Mouse (Mus musculus) neural tube, embryonic 15.5 days (tissue): Measurements from ENCODE around the gene 2900026A02Rik. TPM values are rescaled to one million over a fixed set of nuclear protein-coding genes. Genes with fewer than 3 reads are reported as not detected.

ENCODE experiments used
- ATAC-seq: fragments of 200-750 bp; cut with Nextera tagmentation; 2 replicates; pipeline ENCODE4 v1.8.0; 2017; ENCODE audit warnings: mild to moderate bottlenecking, moderate TSS enrichment, moderate library complexity; ENCODE audit not compliant: low FRiP score
- H3K27ac ChIP-seq: fragments of 300-500 bp; sonication (generic); replicated peaks from 2 replicates; pipeline ENCODE4 v1.5.1; 2015; ENCODE audit warnings: mild to moderate bottlenecking, inconsistent platforms
- H3K27me3 ChIP-seq: fragments of 300-500 bp; sonication (generic); replicated peaks from 2 replicates; pipeline ENCODE4 v1.6.1; 2015; ENCODE audit warnings: inconsistent platforms
- H3K36me3 ChIP-seq: fragments of 300-500 bp; sonication (generic); 2 replicates; pipeline ENCODE4 v1.6.1; 2015; ENCODE audit warnings: inconsistent platforms
- H3K4me1 ChIP-seq: fragments of 300-500 bp; sonication (generic); 2 replicates; pipeline ENCODE4 v1.6.1; 2015; ENCODE audit warnings: inconsistent platforms
- H3K4me2 ChIP-seq: fragments of 300-500 bp; sonication (generic); 2 replicates; pipeline ENCODE4 v1.6.1; 2015; ENCODE audit warnings: inconsistent platforms, mild to moderate bottlenecking, moderate library complexity
- H3K4me3 ChIP-seq: fragments of 300-500 bp; sonication (generic); replicated peaks from 2 replicates; pipeline ENCODE4 v1.5.1; 2015; ENCODE audit warnings: mild to moderate bottlenecking, inconsistent platforms
- H3K9ac ChIP-seq: fragments of 300-500 bp; sonication (generic); replicated peaks from 2 replicates; pipeline ENCODE4 v1.6.1; 2015; ENCODE audit warnings: mild to moderate bottlenecking, inconsistent platforms
- H3K9me3 ChIP-seq: fragments of 300-500 bp; sonication (generic); replicated peaks from 2 replicates; pipeline ENCODE4 v1.6.1; 2016; ENCODE audit warnings: inconsistent platforms
- WGBS: fragments of 180-500 bp; shearing (Covaris S2); methylation state at CpG from one replicate; pipeline ENCODE4 v1.1.7; 2015; ENCODE audit warnings: mixed read lengths; 5-methylcytosine and 5-hydroxymethylcytosine counted together
- polyA plus RNA-seq: library from polyadenylated mRNA; unstranded; fragments of >200 nt; fragmentation: Nextera tagmentation; extraction: Ambion mirVana; gene quantifications from 2 replicates; pipeline ENCODE4 v1.2.1, GENCODE M21; 2015

The 2900026A02Rik gene
- polyA plus RNA-seq, 1 experiment from 2014 or later: 3.0 TPM

DNA sequence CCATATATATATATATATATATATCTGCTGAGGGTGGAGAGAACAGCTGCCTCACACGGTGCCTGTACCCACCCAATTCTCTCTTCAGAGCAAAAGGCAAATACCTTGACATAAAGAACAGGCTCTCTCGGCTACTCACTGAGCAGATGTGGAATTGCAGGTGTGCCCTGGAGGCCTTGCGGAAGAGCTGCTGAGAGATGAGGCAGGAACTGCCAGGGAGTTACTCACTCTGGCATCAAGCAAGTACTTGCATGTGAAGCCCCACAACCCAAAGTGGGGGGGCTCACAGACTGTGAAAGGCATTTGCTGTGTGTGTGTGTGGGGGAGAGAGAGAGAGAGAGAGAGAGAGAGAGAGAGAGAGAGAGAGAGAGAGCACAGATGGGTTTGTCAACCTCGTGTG, 92.6 kb downstream of the 2900026A02Rik start:
- WGBS: 69% methylated on average over 4 of the region's 4 CpGs
- ATAC-seq: no peak

GRCm38 (mm10) chr5:113126476-113126875, 94.6 kb downstream of the 2900026A02Rik start:
- ATAC-seq: no peak
- Histone ChIP-seq H3K27me3 (no peaks in the 10 kb centered on the region), H3K4me2 (no peak overlapping the region), H3K36me3 (no peaks in the 10 kb centered on the region), H3K9me3 (no peaks in the 10 kb centered on the region), H3K9ac (no peak overlapping the region), H3K4me3 (no peak overlapping the region), H3K4me1 (peaks cover 12% of the 10 kb centered on the region), H3K27ac (no peak overlapping the region)
- WGBS: 95% methylated on average over 12 of the region's 12 CpGs

More for the DNA sequence above, 92.6 kb downstream of the 2900026A02Rik start:
- Histone ChIP-seq H3K9me3 (no peaks in the 10 kb centered on the region), H3K9ac (no peak overlapping the region), H3K4me2 (no peak overlapping the region), H3K4me3 (no peak overlapping the region), H3K36me3 (no peaks in the 10 kb centered on the region), H3K27me3 (no peaks in the 10 kb centered on the region), H3K27ac (no peak overlapping the region), H3K4me1 (peaks cover 12% of the 10 kb centered on the region)

DNA sequence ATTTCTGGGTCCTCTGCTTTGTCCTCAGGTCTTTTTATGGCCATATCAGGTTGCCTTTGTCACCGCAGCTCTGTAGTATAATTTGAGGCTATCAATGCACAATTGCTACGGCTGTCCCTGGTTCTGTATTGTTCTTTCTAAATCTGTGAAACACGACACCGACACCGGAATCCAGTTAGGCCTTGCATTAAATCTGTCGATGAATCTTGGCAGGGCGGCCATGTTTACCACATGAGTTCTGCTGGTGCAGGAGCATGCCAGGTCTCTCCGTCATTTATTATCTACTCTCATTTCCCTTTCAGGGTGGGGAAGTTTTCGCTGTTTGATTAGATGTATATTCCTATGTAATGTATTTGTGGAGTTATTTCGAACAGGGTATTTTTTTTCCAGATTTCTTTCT, 97.3 kb downstream of the 2900026A02Rik start:
- Histone ChIP-seq H3K4me3 (no peak overlapping the region), H3K4me2 (no peak overlapping the region), H3K27ac (no peak overlapping the region), H3K36me3 (no peaks in the 10 kb centered on the region), H3K4me1 (peaks cover 32% of the 10 kb centered on the region), H3K9ac (no peak overlapping the region), H3K27me3 (no peaks in the 10 kb centered on the region), H3K9me3 (no peaks in the 10 kb centered on the region)
- ATAC-seq: no peak
- 59% methylated on average over 10 of the region's 10 CpGs for WGBS

- no peak overlapping the region for H3K4me3 ChIP-seq
- no peak overlapping the region for H3K4me2 ChIP-seq
- no peaks in the 10 kb centered on the region for H3K9me3 ChIP-seq
- H3K4me1 ChIP-seq: peaks cover 33% of the 10 kb centered on the region
- H3K36me3 ChIP-seq: no peaks in the 10 kb centered on the region
- 39% methylated on average over 12 of the region's 12 CpGs for WGBS
- no peak overlapping the region for H3K27ac ChIP-seq
- no peak for ATAC-seq
- H3K9ac ChIP-seq: no peak overlapping the region
- H3K27me3 ChIP-seq: no peaks in the 10 kb centered on the region
These were observed 98.5 kb downstream of the 2900026A02Rik start for GRCm38 (mm10) chr5:113122326-113123054.

DNA sequence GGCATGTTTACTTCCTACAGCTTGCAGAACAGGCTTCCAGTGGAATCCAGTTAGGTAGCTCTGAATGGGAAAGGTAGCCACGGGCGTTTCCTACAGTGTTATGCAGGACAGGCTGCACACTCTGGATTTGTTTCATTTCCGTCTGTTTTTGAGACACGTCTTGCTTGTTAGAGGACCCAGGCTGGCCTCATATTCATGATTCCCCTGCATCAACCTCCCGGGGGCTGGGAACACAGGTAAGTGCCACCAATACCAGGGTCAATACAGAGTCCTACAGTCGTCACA, 99.5 kb downstream of the 2900026A02Rik start:
- WGBS: 80% methylated on average over 6 of the region's 6 CpGs
- Histone ChIP-seq H3K9me3 (no peaks in the 10 kb centered on the region), H3K36me3 (no peaks in the 10 kb centered on the region), H3K9ac (no peak overlapping the region; the same call in 1 of the 2 replicates), H3K4me3 (no peak overlapping the region), H3K4me1 (peaks cover 38% of the 10 kb centered on the region), H3K27ac (no peak overlapping the region), H3K27me3 (no peaks in the 10 kb centered on the region), H3K4me2 (no peak overlapping the region)
- ATAC-seq: no peak

- Histone ChIP-seq H3K36me3 (no peaks in the 10 kb centered on the region), H3K9ac (no peak overlapping the region; the same call in 1 of the 2 replicates), H3K4me3 (no peak overlapping the region), H3K27ac (no peak overlapping the region), H3K4me1 (peaks cover 40% of the 10 kb centered on the region), H3K9me3 (no peaks in the 10 kb centered on the region), H3K27me3 (no peaks in the 10 kb centered on the region), H3K4me2 (no peak overlapping the region)
- WGBS: 18% methylated on average over 15 of the region's 15 CpGs
- no peak for ATAC-seq
These were observed 100.1 kb downstream of the 2900026A02Rik start for GRCm38 (mm10) chr5:113120741-113121590.

DNA sequence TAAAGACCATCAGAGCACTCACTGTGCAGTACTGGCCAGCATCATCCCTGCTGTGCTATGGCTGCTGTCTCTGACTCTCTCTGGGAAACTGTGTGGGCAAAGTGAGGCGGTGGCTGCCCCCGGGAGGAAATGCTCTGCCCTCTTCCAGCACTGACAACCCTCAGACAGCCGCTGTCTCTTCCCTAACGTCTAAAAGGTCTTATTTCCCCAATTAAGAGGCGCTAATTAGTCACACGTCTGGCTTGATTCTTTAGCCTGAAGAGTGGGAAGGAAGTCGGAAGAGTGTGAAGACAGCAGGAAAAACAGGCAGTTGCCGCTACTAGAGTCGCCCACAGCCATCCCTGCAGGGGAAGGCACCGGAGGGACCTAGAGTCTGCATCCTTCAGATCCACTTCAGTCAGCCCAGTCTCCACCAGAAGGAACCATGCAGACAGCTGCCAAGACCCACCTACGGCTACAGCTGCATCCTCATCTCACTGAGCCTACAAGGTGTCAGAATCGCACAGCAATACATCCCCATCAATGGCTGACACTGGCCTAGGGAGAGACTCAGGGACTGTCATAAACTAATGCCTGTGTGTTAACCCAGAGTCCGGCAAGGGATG, 101.1 kb downstream of the 2900026A02Rik start:
- no peak for ATAC-seq
- H3K27ac ChIP-seq: 0 out of 2 replicates have a peak overlapping the region, but pooled peaks have one; percentile 7

GRCm38 (mm10) chr5:113119291-113119690, 101.7 kb downstream of the 2900026A02Rik start:
- ATAC-seq: no peak
- Histone ChIP-seq H3K27me3 (no peaks in the 10 kb centered on the region), H3K4me3 (no peak overlapping the region), H3K4me2 (no peak overlapping the region), H3K36me3 (no peaks in the 10 kb centered on the region), H3K4me1 (peaks cover 45% of the 10 kb centered on the region), H3K9me3 (no peaks in the 10 kb centered on the region), H3K9ac (no peak overlapping the region), H3K27ac (no peak overlapping the region)
- 80% methylated on average over 9 of the region's 9 CpGs for WGBS

More for the DNA sequence above, 101.1 kb downstream of the 2900026A02Rik start:
- Histone ChIP-seq H3K4me2 (no peak overlapping the region), H3K36me3 (no peaks in the 10 kb centered on the region), H3K4me1 (peaks cover 43% of the 10 kb centered on the region), H3K9me3 (no peaks in the 10 kb centered on the region), H3K4me3 (no peak overlapping the region), H3K9ac (0 out of 2 replicates have a peak overlapping the region, but pooled peaks have one; percentile 26), H3K27me3 (no peaks in the 10 kb centered on the region)
- WGBS: 24% methylated on average over 13 of the region's 13 CpGs

- Histone ChIP-seq H3K36me3 (no peaks in the 10 kb centered on the region), H3K9ac (no peak overlapping the region), H3K9me3 (no peaks in the 10 kb centered on the region), H3K27ac (no peak overlapping the region), H3K4me2 (no peak overlapping the region), H3K27me3 (no peaks in the 10 kb centered on the region), H3K4me1 (peaks cover 51% of the 10 kb centered on the region), H3K4me3 (no peak overlapping the region)
- ATAC-seq: no peak
- WGBS: 62% methylated on average over 6 of the region's 6 CpGs
These were observed 102.3 kb downstream of the 2900026A02Rik start for GRCm38 (mm10) chr5:113118695-113119094.

DNA sequence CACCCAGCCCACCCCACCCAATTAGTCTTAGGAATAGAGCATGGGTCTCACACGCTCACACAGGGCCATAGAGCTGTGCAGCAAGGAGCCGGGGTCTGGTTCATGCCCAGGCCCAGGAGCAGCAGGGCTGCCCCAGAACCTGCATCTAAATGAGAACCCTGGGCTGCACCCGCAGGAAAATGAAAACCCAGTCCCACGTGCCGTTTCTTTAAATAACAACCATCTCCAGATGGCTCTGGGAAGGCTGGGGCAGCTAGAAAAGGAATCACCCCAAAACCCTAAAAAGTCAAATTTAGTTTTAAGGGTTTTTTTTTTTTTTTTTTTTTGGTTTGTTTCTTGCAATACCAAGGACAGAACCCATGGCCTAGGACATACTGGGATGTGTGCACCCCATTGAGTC, 103.7 kb downstream of the 2900026A02Rik start:
- Histone ChIP-seq H3K9ac (no peak overlapping the region), H3K36me3 (no peaks in the 10 kb centered on the region), H3K27ac (no peak overlapping the region), H3K4me1 (peaks cover 49% of the 10 kb centered on the region), H3K27me3 (no peaks in the 10 kb centered on the region), H3K9me3 (no peaks in the 10 kb centered on the region), H3K4me3 (no peak overlapping the region), H3K4me2 (no peak overlapping the region)
- ATAC-seq: no peak
- WGBS: 52% methylated on average over 5 of the region's 5 CpGs

GRCm38 (mm10) chr5:113115896-113116295, 105.1 kb downstream of the 2900026A02Rik start:
- no peak overlapping the region for H3K27ac ChIP-seq

More at GRCm38 (mm10) chr5:113115896-113116295, 105.1 kb downstream of the 2900026A02Rik start:
- no peak for ATAC-seq
- Histone ChIP-seq H3K9ac (no peak overlapping the region), H3K9me3 (no peaks in the 10 kb centered on the region), H3K4me3 (no peak overlapping the region), H3K27me3 (no peaks in the 10 kb centered on the region), H3K4me1 (peaks cover 45% of the 10 kb centered on the region), H3K36me3 (no peaks in the 10 kb centered on the region), H3K4me2 (no peak overlapping the region)
- WGBS: 79% methylated on average over 10 of the region's 10 CpGs
